Mouse (Mus musculus): ENCODE measurements around the gene Eme2. TPM values are rescaled to one million over a fixed set of nuclear protein-coding genes. Genes with fewer than 3 reads are reported as not detected.

Eme2 gene
- polyA plus RNA-seq, 1 experiment: 21.6 TPM

GRCm38 (mm10) chr17:24881738-24882440, 13.0 kb downstream of the Eme2 start:
- DNase-seq (ENCODE audit: low read depth, low spot score): no peak
- WGBS: 48% methylated on average over 7 of the region's 7 CpGs

- 54% methylated on average over 8 of the region's 8 CpGs for WGBS
- no peak for DNase-seq (ENCODE audit: low read depth, low spot score)
Observed at GRCm38 (mm10) chr17:24878531-24878930, 16.4 kb downstream of the Eme2 start.

- no peak for DNase-seq (ENCODE audit: low read depth, low spot score)
- 21% methylated on average over 5 of the region's 5 CpGs for WGBS
Observed at GRCm38 (mm10) chr17:24878117-24878397, 16.8 kb downstream of the Eme2 start.

- no peak for DNase-seq (ENCODE audit: low read depth, low spot score)
- 33% methylated on average over 10 of the region's 10 CpGs for WGBS
Observed at GRCm38 (mm10) chr17:24877336-24878116, 17.4 kb downstream of the Eme2 start.

- WGBS: 75% methylated on average over 8 of the region's 8 CpGs
- no peak for DNase-seq (ENCODE audit: low read depth, low spot score)
Observed at GRCm38 (mm10) chr17:24874989-24875388, 19.9 kb downstream of the Eme2 start.

- WGBS: 58% methylated on average over 1 of the region's 1 CpGs
- DNase-seq (ENCODE audit: low read depth, low spot score): no peak
Observed at GRCm38 (mm10) chr17:24874405-24874745, 20.5 kb downstream of the Eme2 start.

- WGBS: 63% methylated on average over 4 of the region's 4 CpGs
- no peak for DNase-seq (ENCODE audit: low read depth, low spot score)
Observed at GRCm38 (mm10) chr17:24873695-24874404, 21.0 kb downstream of the Eme2 start.

- 93% methylated on average over 10 of the region's 10 CpGs for WGBS
- DNase-seq (ENCODE audit: low read depth, low spot score): no peak
Observed at GRCm38 (mm10) chr17:24867914-24868313, 27.0 kb downstream of the Eme2 start.

- 96% methylated on average over 8 of the region's 8 CpGs for WGBS
- no peak for DNase-seq (ENCODE audit: low read depth, low spot score)
Observed at GRCm38 (mm10) chr17:24865776-24866175, 29.1 kb downstream of the Eme2 start, which contains the start of gene Igfals. Igfals (plus strand) TSS chr17:24865997.

GRCm38 (mm10) chr17:24861785-24862184, 33.1 kb downstream of the Eme2 start:
- 95% methylated on average over 3 of the region's 3 CpGs for WGBS
- no peak for DNase-seq (ENCODE audit: low read depth, low spot score)

GRCm38 (mm10) chr17:24860076-24860475, 34.8 kb downstream of the Eme2 start:
- WGBS: 95% methylated on average over 8 of the region's 8 CpGs
- DNase-seq (ENCODE audit: low read depth, low spot score): no peak

- WGBS: 87% methylated on average over 6 of the region's 6 CpGs
Observed at GRCm38 (mm10) chr17:24858967-24859366, 35.9 kb downstream of the Eme2 start.

GRCm38 (mm10) chr17:24857831-24858470, 36.9 kb downstream of the Eme2 start:
- no peak for DNase-seq (ENCODE audit: low read depth, low spot score)

More at GRCm38 (mm10) chr17:24858967-24859366, 35.9 kb downstream of the Eme2 start:
- no peak for DNase-seq (ENCODE audit: low read depth, low spot score)

GRCm38 (mm10) chr17:24856589-24856988, 38.3 kb downstream of the Eme2 start:
- 90% methylated on average over 13 of the region's 13 CpGs for WGBS
- DNase-seq (ENCODE audit: low read depth, low spot score): no peak

More at GRCm38 (mm10) chr17:24857831-24858470, 36.9 kb downstream of the Eme2 start:
- 80% methylated on average over 8 of the region's 8 CpGs for WGBS

- 83% methylated on average over 3 of the region's 3 CpGs for WGBS
- DNase-seq (ENCODE audit: low read depth, low spot score): no peak
Observed at GRCm38 (mm10) chr17:24855838-24856464, 38.9 kb downstream of the Eme2 start.

GRCm38 (mm10) chr17:24851381-24852125, 43.3 kb downstream of the Eme2 start:
- DNase-seq (ENCODE audit: low read depth, low spot score): no peak
- WGBS: 56% methylated on average over 10 of the region's 10 CpGs

GRCm38 (mm10) chr17:24850773-24851127, 44.1 kb downstream of the Eme2 start:
- under 1% methylated on average over 20 of the region's 20 CpGs for WGBS
- DNase-seq (ENCODE audit: low read depth, low spot score): no peak

GRCm38 (mm10) chr17:24850065-24850772, 44.7 kb downstream of the Eme2 start, which contains the start of gene Fahd1:
Fahd1 (minus strand) TSS chr17:24850364.
- under 1% methylated on average over 58 of the region's 58 CpGs for WGBS
- DNase-seq (ENCODE audit: low read depth, low spot score): peak; percentile 93
